Mouse (Mus musculus) limb, embryonic 12.5 days (tissue): ENCODE measurements around the gene Olfr24. TPM values are rescaled to one million over a fixed set of nuclear protein-coding genes. Genes with fewer than 3 reads are reported as not detected.
"Not testable (repeated sequence)": the region's sequence is repeated elsewhere in the genome, so short reads cannot be mapped to it uniquely, and the experiment has no call there.

ENCODE experiments used
- ATAC-seq: fragments of 200-750 bp; cut with Nextera tagmentation; 2 replicates; pipeline ENCODE4 v1.8.0; 2017; ENCODE audit warnings: low read depth, moderate TSS enrichment; ENCODE audit not compliant: insufficient number of reproducible peaks, insufficient read depth, low FRiP score, low TSS enrichment
- H3K27ac ChIP-seq: fragments of 300-500 bp; sonication (generic); 2 replicates; pipeline ENCODE4 v1.5.1; 2016; ENCODE audit warnings: mild to moderate bottlenecking, moderate library complexity
- H3K27me3 ChIP-seq: fragments of 300-500 bp; sonication (generic); 2 replicates; pipeline ENCODE4 v1.6.1; 2016; ENCODE audit warnings: mild to moderate bottlenecking, moderate library complexity
- H3K36me3 ChIP-seq: fragments of 300-500 bp; sonication (generic); 2 replicates; pipeline ENCODE4 v1.6.1; 2016; ENCODE audit warnings: mild to moderate bottlenecking, moderate library complexity
- H3K4me1 ChIP-seq: fragments of 300-500 bp; sonication (generic); replicated peaks from 2 replicates; pipeline ENCODE4 v1.6.1; 2016
- H3K4me2 ChIP-seq: fragments of 300-500 bp; sonication (generic); 2 replicates; pipeline ENCODE4 v1.6.1; 2016; ENCODE audit warnings: mild to moderate bottlenecking, moderate library complexity
- H3K4me3 ChIP-seq: fragments of 300-500 bp; sonication (generic); replicated peaks from 2 replicates; pipeline ENCODE4 v1.5.1; 2016; ENCODE audit warnings: mild to moderate bottlenecking
- H3K9ac ChIP-seq: fragments of 300-500 bp; sonication (generic); replicated peaks from 2 replicates; pipeline ENCODE4 v1.6.1; 2016; ENCODE audit warnings: mild to moderate bottlenecking, moderate library complexity
- H3K9me3 ChIP-seq: fragments of 300-500 bp; sonication (generic); 2 replicates; pipeline ENCODE4 v1.6.1; 2016; ENCODE audit warnings: mild to moderate bottlenecking, moderate library complexity
- WGBS: fragments of 180-500 bp; shearing (Covaris S2); methylation state at CpG from one replicate; pipeline ENCODE4 v1.1.7; 2016; 5-methylcytosine and 5-hydroxymethylcytosine counted together
- polyA plus RNA-seq: library from polyadenylated mRNA; unstranded; fragments of >200 nt; fragmentation: Nextera tagmentation; extraction: Ambion mirVana; gene quantifications from 2 replicates; pipeline ENCODE4 v1.2.1, GENCODE M21; 2016

Gene Olfr24
- not detected in 2 replicates for polyA plus RNA-seq

- Histone ChIP-seq H3K4me3 (no peak within 1 kb of the TSS), H3K9me3 (no peaks in the 10 kb centered on the region), H3K27ac (no peak within 1 kb of the TSS), H3K9ac (no peak within 1 kb of the TSS), H3K4me1 (no peaks in the 10 kb centered on the region), H3K27me3 (no peaks in the 10 kb centered on the region), H3K36me3 (no peaks in the 10 kb centered on the region), H3K4me2 (no peak within 1 kb of the TSS)
- no peak for ATAC-seq
Measured at GRCm38 (mm10) chr9:18763896-18764295, at the start of gene Olfr24. Olfr24 (minus strand) TSS chr9:18763996.

DNA sequence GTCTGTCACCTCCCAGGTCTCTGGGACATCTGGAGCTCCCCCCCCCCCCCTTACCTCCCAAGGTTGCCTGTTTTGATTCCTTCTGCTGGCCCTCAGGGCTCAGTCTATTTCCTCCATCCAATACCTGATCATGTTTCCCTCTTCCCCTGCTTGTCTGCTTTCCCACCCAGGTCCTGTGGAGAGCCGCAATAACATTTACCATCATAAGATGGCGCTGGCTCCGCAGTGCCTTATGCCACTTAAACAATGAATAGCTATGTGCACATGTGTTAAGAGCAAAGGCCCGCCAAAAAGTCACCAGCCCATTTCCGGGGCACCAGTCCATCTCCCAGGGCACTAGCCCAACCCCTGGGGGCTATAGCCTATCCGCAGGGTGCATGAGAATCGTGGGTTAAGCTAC lies 21.5 kb upstream of the Olfr24 start:
- H3K36me3 ChIP-seq = no peaks in the 10 kb centered on the region
- no peak overlapping the region for H3K27ac ChIP-seq
- H3K9me3 ChIP-seq = no peaks in the 10 kb centered on the region
- H3K9ac ChIP-seq = no peak overlapping the region
- 60% methylated on average over 7 of the region's 7 CpGs for WGBS
- no peak overlapping the region for H3K4me2 ChIP-seq
- no peaks in the 10 kb centered on the region for H3K4me1 ChIP-seq
- no peak overlapping the region for H3K4me3 ChIP-seq
- ATAC-seq = no peak
- H3K27me3 ChIP-seq = no peaks in the 10 kb centered on the region

GRCm38 (mm10) chr9:18779476-18779875 lies 15.7 kb upstream of the Olfr24 start:
- Histone ChIP-seq H3K36me3 (no peaks in the 10 kb centered on the region), H3K4me1 (no peaks in the 10 kb centered on the region), H3K9me3 (peaks cover 7% of the 10 kb centered on the region; the same call in 1 of the 2 replicates), H3K4me2 (no peak overlapping the region), H3K9ac (no peak overlapping the region), H3K4me3 (no peak overlapping the region), H3K27ac (no peak overlapping the region), H3K27me3 (no peaks in the 10 kb centered on the region)
- 66% methylated on average over 24 of the region's 24 CpGs for WGBS
- peak; percentile 52; the same call in 1 of the 2 replicates for ATAC-seq

GRCm38 (mm10) chr9:18778981-18779380 lies 15.2 kb upstream of the Olfr24 start:
- no peak overlapping the region for H3K9ac ChIP-seq

GRCm38 (mm10) chr9:18755595-18755994 lies 8.2 kb downstream of the Olfr24 start:
- H3K4me1 ChIP-seq = no peaks in the 10 kb centered on the region
- ATAC-seq = no peak
- no peak overlapping the region for H3K4me3 ChIP-seq
- H3K27me3 ChIP-seq = no peaks in the 10 kb centered on the region
- WGBS = 56% methylated on average over 1 of the region's 1 CpGs
- H3K9me3 ChIP-seq = no peaks in the 10 kb centered on the region
- H3K4me2 ChIP-seq = no peak overlapping the region
- no peak overlapping the region for H3K27ac ChIP-seq
- no peaks in the 10 kb centered on the region for H3K36me3 ChIP-seq
- H3K9ac ChIP-seq = no peak overlapping the region

More at GRCm38 (mm10) chr9:18778981-18779380, 15.2 kb upstream of the Olfr24 start:
- no peaks in the 10 kb centered on the region for H3K4me1 ChIP-seq
- H3K27ac ChIP-seq = no peak overlapping the region
- no peaks in the 10 kb centered on the region for H3K36me3 ChIP-seq
- no peak overlapping the region for H3K4me3 ChIP-seq
- no peaks in the 10 kb centered on the region for H3K27me3 ChIP-seq
- peaks cover 7% of the 10 kb centered on the region; the same call in 1 of the 2 replicates for H3K9me3 ChIP-seq
- H3K4me2 ChIP-seq = no peak overlapping the region
- ATAC-seq = no peak
- WGBS = 67% methylated on average over 1 of the region's 1 CpGs

GRCm38 (mm10) chr9:18744639-18745038 lies 19.2 kb downstream of the Olfr24 start:
- no peak for ATAC-seq
- 26% methylated on average over 5 of the region's 5 CpGs for WGBS
- H3K27ac ChIP-seq = no peak overlapping the region
- H3K4me3 ChIP-seq = no peak overlapping the region
- no peak overlapping the region for H3K4me2 ChIP-seq
- H3K9ac ChIP-seq = no peak overlapping the region
- H3K27me3 ChIP-seq = no peaks in the 10 kb centered on the region
- H3K36me3 ChIP-seq = no peaks in the 10 kb centered on the region
- H3K9me3 ChIP-seq = no peaks in the 10 kb centered on the region
- H3K4me1 ChIP-seq = no peaks in the 10 kb centered on the region

- WGBS = 70% methylated on average over 2 of the region's 2 CpGs
- ATAC-seq, H3K9me3 ChIP-seq, H3K4me3 ChIP-seq, H3K27ac ChIP-seq, H3K27me3 ChIP-seq, H3K4me1 ChIP-seq, H3K36me3 ChIP-seq, H3K4me2 ChIP-seq, H3K9ac ChIP-seq: not testable (repeated sequence)
Measured at GRCm38 (mm10) chr9:18734177-18734576, 29.6 kb downstream of the Olfr24 start.

DNA sequence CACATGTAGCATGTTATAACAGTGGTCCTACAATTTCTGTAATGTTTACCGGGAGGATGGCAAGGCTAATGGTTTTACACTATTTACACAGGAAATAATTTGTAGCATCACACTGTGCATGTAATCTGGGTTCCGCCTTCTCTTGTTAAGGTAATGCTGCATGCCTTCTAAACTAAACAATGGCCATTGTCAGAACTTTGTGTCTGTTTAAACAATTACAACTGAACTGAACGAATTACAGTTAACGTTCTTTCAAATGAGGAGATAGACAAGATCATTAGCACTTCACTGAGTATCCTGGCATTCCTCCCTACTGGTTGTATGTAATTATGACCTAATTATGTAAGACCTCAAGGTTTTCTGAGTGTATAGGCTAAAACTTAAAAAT lies 41.1 kb downstream of the Olfr24 start:
- H3K9ac ChIP-seq = no peak overlapping the region
- H3K36me3 ChIP-seq = no peaks in the 10 kb centered on the region
- 34% methylated on average over 4 of the region's 4 CpGs for WGBS
- no peak for ATAC-seq
- H3K4me3 ChIP-seq = no peak overlapping the region
- H3K4me2 ChIP-seq = no peak overlapping the region
- no peaks in the 10 kb centered on the region for H3K9me3 ChIP-seq
- H3K27me3 ChIP-seq = no peaks in the 10 kb centered on the region
- peaks cover 14% of the 10 kb centered on the region for H3K4me1 ChIP-seq
- no peak overlapping the region for H3K27ac ChIP-seq

DNA sequence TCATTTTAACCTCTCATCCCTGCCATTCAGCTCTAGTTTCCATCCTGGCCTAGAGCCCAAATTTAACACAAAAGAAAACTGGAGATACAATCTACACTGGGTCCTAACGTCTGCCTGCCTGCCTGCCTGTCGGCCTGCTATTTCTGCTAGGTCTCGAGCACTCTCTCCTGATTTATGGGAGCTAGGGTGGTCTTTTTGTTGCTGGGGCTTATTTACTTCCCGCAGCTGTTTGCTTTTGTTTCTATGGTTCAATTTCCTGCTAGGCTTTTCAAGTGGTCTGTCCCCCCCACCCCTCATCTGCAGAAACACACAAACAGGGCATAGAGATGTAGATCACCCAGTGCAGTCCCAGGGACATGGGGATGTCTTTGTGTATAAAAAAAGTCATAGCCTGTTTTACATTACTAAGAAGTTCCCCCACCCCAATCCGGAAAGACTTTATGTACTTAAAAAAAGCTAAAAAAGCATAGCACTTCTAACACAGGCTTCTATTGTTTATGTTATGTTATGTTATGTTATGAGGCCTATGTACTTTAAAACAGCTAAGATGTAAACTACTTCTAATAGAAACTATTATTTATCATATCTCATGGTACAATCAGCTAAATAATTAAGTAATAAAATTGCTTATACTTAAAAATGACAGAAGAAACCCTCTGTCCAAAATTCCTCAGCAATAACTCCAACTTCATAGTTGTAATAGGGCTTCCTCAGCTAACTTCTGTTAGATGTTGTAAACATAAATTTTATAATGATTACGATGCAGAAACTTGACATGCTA lies 41.7 kb downstream of the Olfr24 start:
- Histone ChIP-seq H3K4me2 (no peak overlapping the region), H3K36me3 (no peaks in the 10 kb centered on the region), H3K9me3 (no peaks in the 10 kb centered on the region), H3K4me1 (peaks cover 14% of the 10 kb centered on the region), H3K4me3 (no peak overlapping the region), H3K27ac (peak overlapping the region; percentile 80), H3K27me3 (no peaks in the 10 kb centered on the region), H3K9ac (no peak overlapping the region)
- 17% methylated on average over 6 of the region's 6 CpGs for WGBS
- ATAC-seq = peak; percentile 64; the same call in 1 of the 2 replicates

GRCm38 (mm10) chr9:18721011-18721410 lies 42.8 kb downstream of the Olfr24 start:
- Histone ChIP-seq H3K36me3 (no peaks in the 10 kb centered on the region), H3K4me2 (no peak overlapping the region), H3K4me1 (peaks cover 14% of the 10 kb centered on the region), H3K27ac (peak overlapping the region; percentile 80), H3K9ac (no peak overlapping the region), H3K4me3 (no peak overlapping the region), H3K27me3 (no peaks in the 10 kb centered on the region), H3K9me3 (no peaks in the 10 kb centered on the region)
- peak; percentile 88 for ATAC-seq
- 7% methylated on average over 2 of the region's 2 CpGs for WGBS

DNA sequence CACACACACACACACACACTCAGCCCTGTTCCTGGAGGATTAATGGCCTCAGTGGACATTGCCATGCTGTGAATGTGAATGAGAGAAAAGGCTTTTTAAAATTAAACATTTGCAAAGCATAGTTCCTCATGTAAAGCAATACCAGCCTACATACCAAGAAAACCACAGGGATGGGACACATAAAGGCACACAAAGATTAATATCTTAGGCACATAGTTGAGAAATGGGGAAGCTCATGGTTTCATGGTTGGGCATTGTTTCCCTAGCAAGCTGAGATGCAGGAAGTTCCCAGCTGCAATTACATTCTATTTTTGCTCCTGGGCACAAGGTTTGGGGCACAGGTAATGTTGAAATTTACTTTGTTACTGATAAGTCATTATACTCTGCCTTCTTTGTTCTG lies 58.2 kb downstream of the Olfr24 start:
- Histone ChIP-seq H3K36me3 (no peaks in the 10 kb centered on the region), H3K27ac (no peak overlapping the region), H3K9ac (no peak overlapping the region), H3K4me1 (no peaks in the 10 kb centered on the region), H3K27me3 (no peaks in the 10 kb centered on the region), H3K4me3 (no peak overlapping the region), H3K9me3 (no peaks in the 10 kb centered on the region), H3K4me2 (no peak overlapping the region)
- ATAC-seq = no peak
